49 mouse cellular contexts compared by ENCODE assay signal in genomic region chr10:118494109-118494508, GRCm38 (mm10). TPM values are rescaled to one million over a fixed set of nuclear protein-coding genes. Genes with fewer than 3 reads are reported as not detected.
"Had no signal": no experiment of that assay in that cellular context is flagged by ENCODE, and none has a peak within 500 bp of the region (broad histone marks: within the 10 kb centered on the region; RNA-seq: fewer than 3 reads in every experiment).

No protein-coding gene starts in this region.

- H3K4me1 ChIP-seq: heart, embryonic 12.5 days; heart, embryonic 13.5 days; heart, embryonic 15.5 days; hindbrain, embryonic 10.5 days; hindbrain, embryonic 12.5 days; hindbrain, embryonic 13.5 days; hindbrain, embryonic 15.5 days; intestine, embryonic 15.5 days; kidney, embryonic 15.5 days had no signal

- H3K36me3 ChIP-seq: heart, embryonic 12.5 days; heart, embryonic 13.5 days; heart, embryonic 15.5 days; hindbrain, embryonic 10.5 days; hindbrain, embryonic 12.5 days; hindbrain, embryonic 13.5 days; hindbrain, embryonic 15.5 days; intestine, embryonic 15.5 days; kidney, embryonic 15.5 days had no signal

- ATAC-seq: hindbrain, embryonic 16.5 days; hindbrain, postnatal 0 days; inflammation-experienced regulatory T-cells, adult 6 months; intestine, embryonic 15.5 days; intestine, embryonic 16.5 days; intestine, postnatal 0 days had no signal

- H3K27ac ChIP-seq: heart, embryonic 13.5 days; heart, embryonic 15.5 days; hindbrain, embryonic 10.5 days; hindbrain, embryonic 12.5 days; hindbrain, embryonic 13.5 days; hindbrain, embryonic 14.5 days; hindbrain, embryonic 15.5 days; hindbrain, postnatal 0 days; intestine, embryonic 15.5 days; kidney, embryonic 15.5 days; kidney, postnatal 0 days; layer of hippocampus, adult 2 months; left cerebral cortex, adult 2 months had no signal

- H3K9ac ChIP-seq: heart, embryonic 12.5 days; heart, embryonic 13.5 days; heart, embryonic 15.5 days; hindbrain, embryonic 12.5 days; hindbrain, embryonic 13.5 days; hindbrain, embryonic 14.5 days; hindbrain, embryonic 15.5 days; intestine, embryonic 15.5 days; kidney, embryonic 15.5 days had no signal

- H3K4me3 ChIP-seq: heart, embryonic 12.5 days; heart, embryonic 13.5 days; heart, embryonic 15.5 days; hindbrain, embryonic 10.5 days; hindbrain, embryonic 12.5 days; hindbrain, embryonic 13.5 days; hindbrain, embryonic 15.5 days; intestine, embryonic 15.5 days; kidney, embryonic 15.5 days; layer of hippocampus, adult 2 months; left cerebral cortex, adult 2 months had no signal

- DNase-seq: heart, postnatal 10 days; heart, postnatal 14 days; heart, postnatal 36 days; heart, postnatal 4 days; kidney, adult 11 months; kidney, adult 18-20 months; kidney, adult 2 months; kidney, adult 8-10 months; kidney, adult 9 months; kidney, postnatal 10 days; kidney, postnatal 14 days; kidney, postnatal 25 days; kidney, postnatal 36 days; kidney, postnatal 4 days; layer of hippocampus, adult 9-11 months; layer of hippocampus, postnatal 36 days had no signal

- H3K4me2 ChIP-seq: heart, embryonic 12.5 days; heart, embryonic 13.5 days; heart, embryonic 15.5 days; hindbrain, embryonic 12.5 days; hindbrain, embryonic 13.5 days; hindbrain, embryonic 14.5 days; hindbrain, embryonic 15.5 days; intestine, embryonic 15.5 days; kidney, embryonic 15.5 days had no signal

- H3K27me3 ChIP-seq: heart, embryonic 12.5 days; heart, embryonic 13.5 days; heart, embryonic 15.5 days; hindbrain, embryonic 12.5 days; hindbrain, embryonic 13.5 days; hindbrain, embryonic 15.5 days; intestine, embryonic 15.5 days; kidney, embryonic 15.5 days had no signal

- H3K9me3 ChIP-seq: heart, embryonic 12.5 days; heart, embryonic 13.5 days; heart, embryonic 15.5 days; hindbrain, embryonic 10.5 days; hindbrain, embryonic 12.5 days; hindbrain, embryonic 13.5 days; hindbrain, embryonic 15.5 days; intestine, embryonic 15.5 days; kidney, embryonic 15.5 days had no signal

RNA-seq across cellular contexts. Expression of gene Ifng, which starts 53.3 kb away (rescaled TPM):
- total RNA-seq: heart, postnatal 10 days; heart, postnatal 14 days; heart, postnatal 25 days; heart, postnatal 36 days; heart, postnatal 4 days; layer of hippocampus, adult 18-20 months; layer of hippocampus, adult 2 months; layer of hippocampus, adult 8-10 months; layer of hippocampus, postnatal 10 days; layer of hippocampus, postnatal 14 days; layer of hippocampus, postnatal 25 days; layer of hippocampus, postnatal 36 days; left cerebral cortex, adult 18-20 months; left cerebral cortex, adult 2 months; left cerebral cortex, adult 8-10 months had no signal
- polyA plus RNA-seq: heart, embryonic 12.5 days; heart, embryonic 13.5 days; heart, embryonic 14.5 days; heart, embryonic 15.5 days; heart, embryonic 16.5 days; heart, postnatal 0 days; hindbrain, embryonic 10.5 days; hindbrain, embryonic 11.5 days; hindbrain, embryonic 12.5 days; hindbrain, embryonic 13.5 days; hindbrain, embryonic 14.5 days; hindbrain, embryonic 15.5 days; hindbrain, embryonic 16.5 days; hindbrain, postnatal 0 days; intestine, embryonic 14.5 days; intestine, embryonic 15.5 days; intestine, embryonic 16.5 days; intestine, postnatal 0 days; kidney, adult 2 months; kidney, embryonic 14.5 days; kidney, embryonic 15.5 days; kidney, embryonic 16.5 days; kidney, postnatal 0 days had no signal
